Mouse (Mus musculus) liver, adult 2 months (tissue): Measurements from ENCODE around the gene B230118H07Rik.

Experiments
- CTCF ChIP-seq: fragments of 200-500 bp; IDR thresholded peaks from 2 replicates; pipeline ENCODE4 v1.5.1; 2011; ENCODE audit warnings: low read depth, low read length, control low read depth
- POLR2A ChIP-seq: fragments of 200-500 bp; IDR thresholded peaks from 2 replicates; pipeline ENCODE4 v1.6.1; 2011; ENCODE audit warnings: low read length, control low read depth; ENCODE audit not compliant: insufficient read depth; ENCODE audit errors: extremely low read depth

DNA sequence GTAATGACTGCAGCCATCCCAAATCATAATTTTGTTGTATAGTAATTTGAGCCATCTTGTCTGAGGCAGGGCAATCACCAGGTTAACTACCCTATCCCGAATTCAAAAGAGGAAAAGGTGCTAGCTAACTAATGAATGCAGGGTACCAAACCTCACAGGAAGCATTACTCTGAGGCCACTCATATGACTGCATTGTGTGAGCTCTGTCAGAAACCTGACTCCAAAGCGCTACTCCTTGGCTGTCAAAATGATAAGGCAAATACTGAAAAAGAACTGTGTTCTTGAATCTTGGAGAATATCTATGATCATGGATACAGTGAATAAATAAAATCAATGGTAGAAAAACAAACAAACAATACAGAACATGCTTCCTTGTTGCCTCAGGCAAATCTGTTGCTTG is 69.3 kb downstream of the B230118H07Rik start:
- TF ChIP-seq POLR2A, result no peak
- no peak for TF ChIP-seq CTCF
